Mouse (Mus musculus) splenic B cell, adult 2 months (primary cell): ENCODE results near the gene Paqr9.

ENCODE experiments used
- DNase-seq: peaks from one replicate; pipeline ENCODE4 v3.0.0-alpha.2; 2011; ENCODE audit warnings: low read depth, low spot score
- H3K27me3 ChIP-seq: 2 replicates; pipeline ENCODE4 v1.6.1; 2012; ENCODE audit warnings: mild to moderate bottlenecking, low read length, moderate library complexity, mixed read lengths; ENCODE audit not compliant: control insufficient read depth, poor library complexity, insufficient read depth, severe bottlenecking
- H3K36me3 ChIP-seq: 2 replicates; pipeline ENCODE4 v1.6.1; 2012; ENCODE audit warnings: mild to moderate bottlenecking, low read length, moderate library complexity, mixed read lengths; ENCODE audit not compliant: control insufficient read depth, poor library complexity, insufficient read depth, severe bottlenecking

Gene Paqr9

DNA sequence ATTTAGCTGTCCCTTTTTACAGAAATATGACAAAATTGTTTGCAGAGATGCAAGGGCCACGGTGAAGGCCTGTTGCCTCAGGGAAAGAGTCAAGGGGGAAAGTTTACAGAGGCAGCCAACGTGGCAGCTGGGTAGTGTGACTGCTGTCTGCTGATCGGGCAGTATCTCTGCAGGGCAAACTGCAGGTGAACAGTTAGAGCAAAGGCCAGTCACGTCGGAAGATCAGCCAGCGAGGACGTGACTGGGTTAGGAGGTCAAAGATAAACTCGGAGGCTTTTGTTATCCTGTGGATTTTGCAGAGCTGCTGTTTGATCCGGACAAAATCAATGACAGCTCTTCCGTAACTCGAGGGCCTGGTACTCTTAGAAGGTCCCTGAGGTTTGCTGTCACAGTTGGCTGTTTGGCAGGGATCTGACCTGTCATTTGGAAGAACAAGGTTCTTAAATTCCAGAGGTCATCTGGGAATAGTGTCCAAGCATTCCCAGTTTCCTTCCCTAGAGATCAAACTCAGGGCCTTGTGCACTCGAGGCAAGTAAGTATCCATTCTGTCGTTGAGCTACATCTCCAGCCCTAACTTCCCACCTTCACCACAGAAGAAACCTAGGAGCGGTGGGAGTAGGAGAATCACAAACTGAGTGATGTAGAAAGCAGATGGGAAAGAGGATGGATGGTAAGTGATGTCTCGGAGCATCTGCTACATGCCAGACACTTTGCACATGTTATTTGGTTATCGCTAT lies 21.7 kb downstream of the Paqr9 start:
- no peak for DNase-seq
- H3K27me3 ChIP-seq, result no peaks in the 10 kb centered on the region
- no peaks in the 10 kb centered on the region for H3K36me3 ChIP-seq

DNA sequence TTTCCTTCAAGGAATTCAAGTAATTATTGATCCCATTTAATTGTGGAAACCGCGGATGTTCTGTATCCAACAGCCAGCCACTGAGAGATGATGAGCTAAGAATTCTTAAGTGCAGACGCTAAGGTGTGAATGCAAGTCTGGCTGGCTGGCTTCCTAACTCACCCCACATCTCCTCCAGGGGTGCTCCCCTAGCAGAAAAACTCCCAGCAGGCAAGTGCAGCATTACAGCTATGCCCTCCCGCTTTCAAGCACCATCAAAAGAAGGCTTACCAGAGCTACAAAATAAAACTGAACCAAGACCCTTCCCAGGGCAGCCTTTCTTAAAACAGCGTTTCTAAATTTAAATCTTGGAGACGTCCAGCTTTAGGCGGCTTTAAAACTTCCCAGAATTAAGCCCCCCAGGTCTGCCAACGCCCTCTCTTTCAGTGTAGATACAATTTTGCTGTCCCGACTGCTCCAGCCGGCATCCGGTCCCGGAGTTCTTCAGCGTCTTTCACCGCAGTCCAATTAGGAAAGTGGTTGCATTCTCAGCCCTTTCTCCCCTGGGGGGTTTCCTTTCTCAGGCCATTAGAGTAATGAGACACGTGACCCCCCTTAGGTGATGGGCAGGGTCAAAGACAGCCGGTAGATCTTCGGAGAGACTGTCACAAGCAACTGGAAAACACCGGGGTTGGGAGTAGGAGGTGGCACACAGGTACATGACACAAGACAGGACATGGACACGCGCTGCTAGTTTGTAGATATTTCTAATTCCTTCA lies 22.5 kb downstream of the Paqr9 start:
- Histone ChIP-seq H3K36me3 (no peaks in the 10 kb centered on the region), H3K27me3 (no peaks in the 10 kb centered on the region)
- no peak for DNase-seq

DNA sequence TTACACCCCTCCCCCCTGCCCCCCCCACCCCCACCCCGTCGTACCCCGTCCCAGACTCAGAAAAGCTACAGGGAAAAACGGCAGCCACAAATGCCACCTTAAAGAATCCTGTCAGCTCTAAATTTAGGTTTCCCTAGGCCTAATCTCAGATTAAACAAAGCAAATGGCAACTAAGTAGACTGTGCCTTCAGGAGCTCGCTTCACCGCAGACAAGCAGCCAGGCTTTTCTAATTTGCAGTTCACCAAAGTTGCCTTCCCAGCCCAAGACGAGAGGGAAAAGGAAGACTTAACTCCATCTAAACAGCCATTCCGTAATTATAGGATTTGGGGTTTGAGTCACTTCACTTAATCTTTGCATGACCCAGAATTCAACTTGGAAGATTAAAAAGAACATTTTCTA lies 23.1 kb downstream of the Paqr9 start:
- H3K36me3 ChIP-seq, result no peaks in the 10 kb centered on the region
- no peak for DNase-seq

DNA sequence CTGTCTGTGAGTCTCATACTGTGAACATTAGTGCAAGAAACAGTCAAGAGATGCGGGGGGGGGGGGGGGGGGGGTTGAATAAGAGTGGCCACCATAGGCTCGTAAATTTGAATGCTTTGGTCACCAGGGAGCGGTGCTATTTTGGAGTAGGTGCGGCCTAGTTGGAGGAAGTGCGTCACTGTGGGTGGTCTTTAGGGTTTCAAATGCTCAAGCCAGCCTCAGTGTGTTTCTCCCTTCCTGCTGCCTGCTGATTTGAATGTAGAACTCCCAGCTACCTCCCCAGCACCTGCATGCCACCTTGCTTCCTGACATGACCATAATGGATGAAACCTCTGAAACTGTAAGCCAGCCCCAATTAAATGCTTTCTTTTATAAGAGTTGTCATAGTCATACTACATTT lies 26.6 kb downstream of the Paqr9 start:
- DNase-seq, result no peak

More for the DNA sequence above, 23.1 kb downstream of the Paqr9 start:
- H3K27me3 ChIP-seq, result no peaks in the 10 kb centered on the region

DNA sequence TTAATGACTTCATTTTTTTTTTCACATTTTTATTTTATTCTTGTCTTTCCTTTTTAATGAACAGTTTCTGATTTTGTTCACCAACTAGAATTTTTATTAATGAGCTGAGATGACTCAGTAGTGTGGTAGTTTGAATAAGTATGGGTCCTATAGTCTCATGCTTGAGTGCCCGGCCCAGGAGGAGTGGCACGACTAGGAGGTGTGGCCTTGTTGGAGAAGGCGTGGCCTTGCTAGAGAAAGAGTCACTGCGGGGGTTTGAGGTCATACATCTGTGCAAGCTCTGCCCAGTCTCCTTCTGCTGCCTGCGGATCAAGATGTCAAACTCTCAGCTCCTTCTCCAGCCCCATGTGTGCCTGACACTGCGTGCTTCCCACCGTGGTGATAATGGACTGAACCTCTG lies 28.6 kb downstream of the Paqr9 start:
- Histone ChIP-seq H3K27me3 (no peaks in the 10 kb centered on the region), H3K36me3 (no peaks in the 10 kb centered on the region)
- no peak for DNase-seq

More for the DNA sequence above, 26.6 kb downstream of the Paqr9 start:
- Histone ChIP-seq H3K27me3 (no peaks in the 10 kb centered on the region), H3K36me3 (no peaks in the 10 kb centered on the region)

DNA sequence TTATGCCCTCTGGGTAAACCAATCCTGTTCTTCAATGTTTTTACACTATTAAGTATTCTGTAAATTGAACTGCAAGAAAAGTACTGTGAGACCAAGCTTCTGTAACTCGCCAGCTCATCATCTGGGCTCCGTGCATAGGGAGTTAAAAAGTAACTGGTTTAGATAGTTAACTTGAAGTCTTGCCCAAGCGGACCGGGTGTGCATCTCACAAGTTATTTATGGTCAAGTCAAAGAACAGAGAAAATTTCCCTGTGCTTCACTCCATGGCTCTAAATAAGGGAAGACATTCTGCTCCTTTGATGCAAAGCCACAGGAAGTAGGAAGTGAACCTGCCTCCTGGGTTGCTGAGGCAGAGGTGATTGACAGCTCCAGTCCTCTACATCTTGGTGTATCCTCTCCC lies 34.8 kb downstream of the Paqr9 start:
- DNase-seq, result no peak
- no peaks in the 10 kb centered on the region for H3K36me3 ChIP-seq
- H3K27me3 ChIP-seq, result no peaks in the 10 kb centered on the region

DNA sequence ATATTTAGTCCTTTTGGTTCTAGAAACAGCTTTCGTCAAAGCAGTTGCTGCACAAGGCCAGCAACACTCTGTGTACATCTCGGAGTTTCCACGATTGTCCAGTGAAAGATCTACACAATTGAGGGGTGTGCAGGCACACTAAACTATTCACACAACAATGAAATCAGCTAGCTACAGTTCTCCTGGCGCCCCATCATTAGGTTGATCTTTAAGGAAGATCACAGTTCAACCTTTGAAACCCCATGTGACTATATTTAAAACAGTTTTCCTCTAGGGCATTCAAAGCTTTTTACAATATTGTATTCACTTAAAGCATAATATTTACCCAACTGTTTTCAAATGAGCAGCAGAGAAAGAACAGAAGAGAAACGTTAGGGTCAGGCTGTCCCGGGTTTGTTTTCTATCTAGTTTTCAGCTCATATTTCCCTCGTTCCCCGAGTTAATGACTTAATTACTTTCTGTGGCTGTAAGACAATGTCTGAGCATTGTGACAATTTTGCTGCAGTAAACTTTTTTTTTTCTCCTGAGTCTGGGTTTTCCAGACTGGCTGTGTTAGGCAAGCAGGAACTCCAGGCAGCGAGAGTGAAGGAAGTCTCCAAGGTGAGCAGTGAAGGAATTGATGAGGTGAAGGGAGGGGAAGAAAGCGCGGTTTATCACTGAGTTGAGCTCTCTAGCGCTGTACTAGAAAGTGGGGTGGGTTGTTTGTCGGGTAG lies 38.2 kb downstream of the Paqr9 start:
- Histone ChIP-seq H3K36me3 (no peaks in the 10 kb centered on the region), H3K27me3 (no peaks in the 10 kb centered on the region)
- no peak for DNase-seq

DNA sequence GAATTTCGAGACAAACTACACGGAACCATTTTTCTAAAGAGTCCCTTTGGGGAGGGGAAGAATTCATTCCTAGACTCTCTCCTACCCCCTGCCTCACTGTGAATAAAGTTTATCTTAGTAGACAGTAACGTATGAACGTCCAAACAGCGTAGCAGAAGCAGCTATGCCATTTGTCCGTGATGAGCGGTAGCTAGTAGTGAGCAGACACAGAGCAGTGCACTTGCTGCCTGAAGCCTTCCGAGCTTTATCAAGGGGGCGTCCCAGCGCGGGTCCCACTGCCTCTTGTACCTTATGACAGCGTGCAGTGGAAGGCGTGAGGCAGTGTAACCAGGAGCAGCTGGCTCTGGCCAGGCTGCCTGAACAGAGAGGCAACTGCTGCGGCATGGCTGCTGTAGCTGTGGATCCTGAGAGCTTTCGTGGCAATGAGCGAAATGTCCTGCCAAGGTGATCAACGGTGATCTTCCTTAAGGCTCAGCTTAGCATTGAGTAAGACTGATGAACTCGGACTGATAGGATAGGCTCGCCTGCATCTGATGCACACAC lies 38.8 kb downstream of the Paqr9 start:
- H3K36me3 ChIP-seq, result no peaks in the 10 kb centered on the region
- DNase-seq, result no peak
- H3K27me3 ChIP-seq, result no peaks in the 10 kb centered on the region

DNA sequence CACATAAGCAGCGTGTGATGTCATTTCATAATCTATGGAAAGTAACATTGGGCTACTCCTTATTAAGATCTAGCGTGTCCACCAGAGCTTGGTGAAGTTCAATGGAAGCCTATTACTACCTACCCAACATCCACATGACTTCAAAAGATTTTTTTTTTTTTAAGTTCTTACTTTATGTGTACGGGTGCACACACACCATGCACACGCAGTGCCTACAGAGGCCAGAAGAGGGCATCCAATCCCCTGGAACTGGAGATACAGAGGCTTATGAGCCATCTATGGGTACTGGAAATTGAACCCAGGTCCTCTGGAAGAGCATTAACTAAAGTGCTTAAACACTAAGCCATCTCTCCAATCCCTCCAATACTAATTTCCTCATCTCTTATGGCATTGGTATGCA lies 39.9 kb downstream of the Paqr9 start:
- Histone ChIP-seq H3K27me3 (no peaks in the 10 kb centered on the region), H3K36me3 (no peaks in the 10 kb centered on the region)
- peak; percentile 4 for DNase-seq

DNA sequence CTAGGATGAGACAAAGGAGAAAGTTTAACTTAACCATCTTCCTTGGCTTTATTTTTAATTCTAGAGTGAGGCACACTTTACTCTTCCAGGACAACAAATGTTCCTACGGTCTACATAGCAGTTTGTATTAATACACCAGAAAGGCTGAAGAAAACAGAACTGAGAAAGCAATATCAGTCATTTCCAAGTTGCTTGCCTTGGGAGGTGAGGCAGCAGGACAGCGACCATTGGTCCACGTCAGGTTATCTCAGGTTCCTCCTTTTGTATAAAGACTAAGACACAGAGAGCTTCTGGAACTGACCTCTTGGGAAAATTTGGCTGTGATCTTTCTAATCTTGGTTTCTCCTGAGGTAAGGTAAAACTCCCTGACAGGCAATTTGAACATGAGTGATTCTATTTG lies 43.4 kb downstream of the Paqr9 start:
- Histone ChIP-seq H3K27me3 (no peaks in the 10 kb centered on the region), H3K36me3 (no peaks in the 10 kb centered on the region)
- DNase-seq, result no peak

DNA sequence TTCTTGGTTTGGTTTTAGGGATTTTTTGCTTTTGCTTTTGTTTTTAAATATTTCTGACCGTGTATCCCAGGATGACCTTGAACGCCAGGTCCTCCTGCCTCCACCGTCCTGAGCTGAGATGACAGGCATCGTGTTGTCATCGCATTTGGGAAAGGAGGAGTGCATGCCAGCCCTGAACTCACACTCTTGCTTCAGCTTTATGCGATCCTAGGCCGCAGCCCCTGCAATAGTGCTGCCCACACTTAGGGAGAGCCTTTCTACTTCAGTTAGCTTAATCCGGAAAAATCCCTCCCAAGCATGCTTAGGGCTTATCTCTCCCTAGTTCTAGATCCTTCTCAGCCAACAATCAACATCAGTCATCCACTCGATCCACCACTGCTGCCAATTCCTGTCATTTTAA lies 43.9 kb downstream of the Paqr9 start:
- Histone ChIP-seq H3K36me3 (no peaks in the 10 kb centered on the region), H3K27me3 (no peaks in the 10 kb centered on the region)
- no peak for DNase-seq

DNA sequence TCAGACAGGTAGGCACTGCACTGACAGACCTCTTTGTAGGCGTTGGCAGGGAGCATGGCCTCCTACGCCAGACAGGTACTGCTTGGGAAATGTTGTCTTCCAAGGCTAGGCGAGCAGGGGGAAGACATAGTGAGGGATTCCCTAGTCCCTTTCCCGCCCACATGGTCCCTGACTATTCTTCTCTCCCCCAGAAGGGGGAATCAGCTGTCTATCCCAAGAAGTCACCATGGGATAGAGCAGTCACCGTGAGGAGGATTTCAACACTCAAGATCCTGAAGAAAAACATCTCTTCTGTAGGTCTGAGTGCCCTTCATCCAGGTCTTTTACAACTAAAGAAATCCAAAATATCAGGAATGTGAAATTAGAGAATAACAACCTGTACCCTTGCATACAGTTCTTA lies 47.7 kb downstream of the Paqr9 start:
- no peak for DNase-seq
- Histone ChIP-seq H3K36me3 (no peaks in the 10 kb centered on the region), H3K27me3 (no peaks in the 10 kb centered on the region)

DNA sequence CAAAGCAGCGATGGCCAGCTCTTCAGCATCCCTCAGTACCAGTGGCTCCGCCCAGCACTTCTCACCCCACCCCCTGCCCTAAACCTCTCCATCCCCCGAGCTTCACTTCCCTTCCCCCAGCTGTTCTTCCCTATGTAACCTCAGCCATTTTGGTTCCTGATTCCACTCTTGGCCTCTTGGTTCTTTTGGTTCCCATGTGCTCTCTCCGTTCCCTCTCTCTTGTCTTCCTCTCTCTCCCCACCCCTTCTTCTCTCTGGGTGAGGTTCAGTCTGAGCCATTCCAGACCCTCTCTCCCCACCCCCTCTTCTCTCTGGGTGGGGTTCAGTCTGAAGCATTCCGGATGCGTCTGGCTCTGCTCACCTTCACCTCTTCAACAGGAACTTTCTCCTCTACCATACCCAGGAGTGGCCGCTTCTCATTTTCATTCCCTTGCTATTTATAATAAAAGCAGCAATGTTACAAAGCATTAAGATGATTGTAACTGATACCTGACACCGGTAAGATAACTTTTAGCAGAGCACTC lies 52.9 kb downstream of the Paqr9 start:
- no peaks in the 10 kb centered on the region for H3K27me3 ChIP-seq
- no peak for DNase-seq
- no peaks in the 10 kb centered on the region for H3K36me3 ChIP-seq

DNA sequence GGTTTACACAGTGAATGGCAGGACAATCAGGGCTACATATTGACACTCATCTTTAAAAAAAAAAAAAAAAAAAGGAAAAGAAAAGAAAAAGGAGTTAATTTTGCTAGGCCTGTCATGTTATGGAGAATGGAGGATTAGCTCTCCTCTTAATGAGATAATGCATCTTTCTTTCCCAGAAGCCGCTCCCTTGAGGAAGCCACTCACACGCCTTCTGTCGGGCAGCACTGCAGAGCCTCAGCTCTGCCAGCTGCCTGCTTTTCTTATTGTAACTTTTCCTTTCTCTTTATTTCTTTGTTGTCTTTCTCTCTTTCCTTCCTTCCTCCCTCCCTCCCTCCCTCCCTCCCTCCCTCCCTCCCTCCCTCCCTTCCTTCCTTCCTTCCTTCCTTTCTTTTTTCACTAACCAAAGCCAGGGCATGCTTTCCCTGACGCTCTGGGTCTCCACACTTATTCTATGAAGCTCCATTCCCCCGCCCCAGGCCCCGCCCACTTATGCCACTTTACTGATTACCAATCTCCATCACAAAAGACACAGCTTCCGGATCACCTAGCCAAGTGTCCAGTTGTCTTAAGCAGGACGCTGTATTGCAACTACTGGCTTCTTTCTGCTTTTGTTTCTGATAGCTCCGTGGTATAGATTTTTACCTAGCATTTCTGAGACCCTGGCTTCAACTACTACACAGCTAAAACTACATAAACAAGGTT lies 54.1 kb downstream of the Paqr9 start:
- Histone ChIP-seq H3K27me3 (no peaks in the 10 kb centered on the region), H3K36me3 (no peaks in the 10 kb centered on the region)
- no peak for DNase-seq
